Mouse (Mus musculus): Measurements from ENCODE around the gene Mvp.

The Mvp gene

GRCm38 (mm10) chr7:127014320-127014719 lies at the start of gene Mvp:
Gene Mvp, minus strand, starts transcription at chr7:127014621.
- DNase-seq (ENCODE audit: low read depth, low spot score) = no peak

- DNase-seq (ENCODE audit: low read depth, low spot score) = no peak
These were observed 40.7 kb upstream of the Mvp start for GRCm38 (mm10) chr7:127055026-127055585.

- DNase-seq (ENCODE audit: low read depth, low spot score) = peak; percentile 66
These were observed 27.6 kb upstream of the Mvp start, which contains the start of gene Kif22 for GRCm38 (mm10) chr7:127041851-127042672. Gene Kif22, minus strand, starts transcription at chr7:127042471.

- DNase-seq (ENCODE audit: low read depth, low spot score) = no peak
These were observed 16.8 kb upstream of the Mvp start for GRCm38 (mm10) chr7:127031244-127031643.

- no peak for DNase-seq (ENCODE audit: low read depth, low spot score)
These were observed 15.8 kb upstream of the Mvp start for GRCm38 (mm10) chr7:127030172-127030571.

- no peak for DNase-seq (ENCODE audit: low read depth, low spot score)
These were observed 13.5 kb upstream of the Mvp start for GRCm38 (mm10) chr7:127027885-127028284.

- DNase-seq (ENCODE audit: low read depth, low spot score) = peak; percentile 98
These were observed 12.7 kb upstream of the Mvp start, which contains the start of gene Maz for GRCm38 (mm10) chr7:127026984-127027726. Gene Maz, minus strand, starts transcription at chr7:127027037.

GRCm38 (mm10) chr7:127026616-127026983 lies 12.2 kb upstream of the Mvp start:
- DNase-seq (ENCODE audit: low read depth, low spot score) = no peak

- DNase-seq (ENCODE audit: low read depth, low spot score) = no peak
These were observed 11.8 kb upstream of the Mvp start for GRCm38 (mm10) chr7:127026161-127026600.

GRCm38 (mm10) chr7:127025556-127026160 lies 11.2 kb upstream of the Mvp start:
- DNase-seq (ENCODE audit: low read depth, low spot score) = no peak

- DNase-seq (ENCODE audit: low read depth, low spot score) = no peak
These were observed 10.5 kb upstream of the Mvp start for GRCm38 (mm10) chr7:127024755-127025555.

- DNase-seq (ENCODE audit: low read depth, low spot score) = no peak
These were observed 9.7 kb upstream of the Mvp start for GRCm38 (mm10) chr7:127023896-127024690.

- no peak for DNase-seq (ENCODE audit: low read depth, low spot score)
These were observed 8.9 kb upstream of the Mvp start for GRCm38 (mm10) chr7:127023272-127023691.

- no peak for DNase-seq (ENCODE audit: low read depth, low spot score)
These were observed 8.3 kb upstream of the Mvp start for GRCm38 (mm10) chr7:127022528-127023271.

GRCm38 (mm10) chr7:127021563-127022527 lies 7.4 kb upstream of the Mvp start:
- DNase-seq (ENCODE audit: low read depth, low spot score) = no peak

GRCm38 (mm10) chr7:127020901-127021562 lies 6.6 kb upstream of the Mvp start, which contains the start of the genes Gm42742 and Prrt2:
Gene Gm42742, minus strand, starts transcription at chr7:127021097.
Gene Prrt2, minus strand, starts transcription at chr7:127021211.
- no peak for DNase-seq (ENCODE audit: low read depth, low spot score)

GRCm38 (mm10) chr7:127020491-127020890 lies 6.1 kb upstream of the Mvp start:
- no peak for DNase-seq (ENCODE audit: low read depth, low spot score)

- DNase-seq (ENCODE audit: low read depth, low spot score) = no peak
These were observed 5.6 kb upstream of the Mvp start for GRCm38 (mm10) chr7:127020031-127020430.

All from WW6 (cell line).